Mouse (Mus musculus): ENCODE measurements around the gene Olfr684. TPM values are rescaled to one million over a fixed set of nuclear protein-coding genes. Genes with fewer than 3 reads are reported as not detected.

Olfr684 gene
- not detected for total RNA-seq (2021)
- long read RNA-seq, experiment 1 = 0 reads
- long read RNA-seq, experiment 2 = 0 reads

DNA sequence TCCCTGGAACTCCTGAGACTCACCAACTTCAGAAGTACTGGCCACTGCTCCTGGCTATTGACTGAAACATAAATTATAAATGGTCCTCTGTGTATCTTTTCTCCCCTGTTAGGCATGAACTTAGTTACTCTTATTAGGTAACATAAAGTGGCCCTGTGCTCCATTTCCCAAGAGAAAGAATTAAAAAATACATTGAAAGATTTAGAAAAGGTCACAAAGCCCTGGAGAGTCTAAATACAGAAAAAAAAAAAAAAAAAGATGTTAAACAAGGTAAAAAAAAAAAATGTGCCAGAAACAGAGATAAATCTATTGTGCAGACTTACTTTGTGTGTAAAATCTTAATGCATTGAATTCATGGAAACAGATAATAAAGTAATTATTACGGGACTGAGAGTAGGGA is at the start of gene Olfr684:
TSS of gene Olfr684 (minus strand) at position 101 of the 400 bp plus-strand sequence.
- no peak for TF ChIP-seq CTCF (IDR thresholded peaks at IDR 0.05)
- Histone ChIP-seq H3K27ac (no peak within 1 kb of the TSS), H3K4me3 (no peak within 1 kb of the TSS)
- no peak for DNase-seq
- intact Hi-C loops (cut with DNase I) = no loop called here

DNA sequence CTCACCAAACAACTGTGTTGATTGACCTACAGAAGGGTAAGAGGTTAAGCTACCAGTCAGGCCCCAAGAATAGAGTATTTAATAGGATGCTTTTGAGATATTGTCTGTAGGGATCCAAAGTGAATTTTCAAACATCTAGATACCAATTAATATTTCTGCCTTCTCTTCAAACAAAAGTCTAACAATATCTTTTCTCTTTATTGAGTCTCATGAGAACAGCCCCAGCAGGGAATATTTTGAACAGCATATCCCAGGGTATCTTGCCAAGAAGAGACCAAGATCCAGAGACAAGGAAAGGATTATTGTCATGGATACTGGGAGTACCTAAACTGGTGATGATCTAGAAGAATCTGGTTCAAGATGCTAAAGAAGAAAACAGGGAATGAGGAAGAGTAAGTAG is 43.9 kb upstream of the Olfr684 start, which contains the start of gene Olfr686:
TSS of gene Olfr686 (minus strand) at position 101 of the 400 bp plus-strand sequence.
- no peak for TF ChIP-seq CTCF (IDR thresholded peaks at IDR 0.05)
- no peak for DNase-seq
- Histone ChIP-seq H3K27ac (no peak within 1 kb of the TSS), H3K4me3 (no peak within 1 kb of the TSS)
- intact Hi-C loops (cut with DNase I) = no loop called here

DNA sequence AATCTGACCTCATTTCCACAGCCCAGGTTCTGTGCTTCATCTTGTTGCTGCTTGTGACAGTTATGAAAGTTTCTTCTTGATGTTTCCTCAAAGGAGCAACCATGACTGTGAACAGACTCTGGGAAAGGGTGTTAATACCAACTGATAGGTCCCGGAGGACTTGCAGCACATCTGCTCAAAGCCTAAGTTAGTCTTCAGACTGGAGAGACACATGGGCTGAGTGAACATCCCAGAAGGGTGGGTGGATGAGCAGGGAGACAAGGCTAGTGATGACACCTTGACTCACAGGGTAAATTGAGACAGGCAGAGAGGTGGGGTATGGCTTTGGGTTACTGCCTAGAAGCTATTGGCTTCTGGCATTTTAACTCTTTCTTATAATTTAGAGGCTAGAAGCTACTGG is 22.5 kb upstream of the Olfr684 start, which contains the start of gene Olfr685:
TSS of gene Olfr685 (minus strand) at position 101 of the 400 bp plus-strand sequence.
- intact Hi-C loops (cut with DNase I) = no loop called here
- no peak for DNase-seq
- no peak within 1 kb of the TSS for H3K27ac ChIP-seq

DNA sequence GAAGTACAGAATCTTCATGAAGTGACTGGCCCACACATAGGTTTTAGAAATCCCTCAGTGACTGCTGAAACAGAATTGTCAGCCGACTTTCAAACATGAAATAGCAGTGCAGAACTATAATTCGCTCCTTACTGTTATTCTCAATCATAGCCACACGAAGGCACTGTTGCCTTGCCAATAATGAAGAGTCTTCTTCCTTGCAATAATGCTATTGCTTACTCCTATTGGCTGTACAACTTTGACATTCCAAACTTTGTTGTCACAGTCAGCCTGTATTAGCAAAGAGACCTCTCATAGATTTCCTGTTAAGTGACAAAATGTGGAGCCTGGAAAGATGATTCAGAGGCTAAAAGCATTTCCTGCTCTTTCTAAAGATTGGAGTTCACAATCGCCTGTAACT is 7.3 kb upstream of the Olfr684 start:
- no peak for DNase-seq
- H3K4me3 ChIP-seq = no peak overlapping the region
- TF ChIP-seq CTCF (IDR thresholded peaks at IDR 0.05) = peak; percentile 52
- intact Hi-C loops (cut with DNase I) = no loop called here
- no peak overlapping the region for H3K27ac ChIP-seq

More for the DNA sequence above, 22.5 kb upstream of the Olfr684 start, which contains the start of gene Olfr685:
- no peak for TF ChIP-seq CTCF (IDR thresholded peaks at IDR 0.05)
- no peak within 1 kb of the TSS for H3K4me3 ChIP-seq

DNA sequence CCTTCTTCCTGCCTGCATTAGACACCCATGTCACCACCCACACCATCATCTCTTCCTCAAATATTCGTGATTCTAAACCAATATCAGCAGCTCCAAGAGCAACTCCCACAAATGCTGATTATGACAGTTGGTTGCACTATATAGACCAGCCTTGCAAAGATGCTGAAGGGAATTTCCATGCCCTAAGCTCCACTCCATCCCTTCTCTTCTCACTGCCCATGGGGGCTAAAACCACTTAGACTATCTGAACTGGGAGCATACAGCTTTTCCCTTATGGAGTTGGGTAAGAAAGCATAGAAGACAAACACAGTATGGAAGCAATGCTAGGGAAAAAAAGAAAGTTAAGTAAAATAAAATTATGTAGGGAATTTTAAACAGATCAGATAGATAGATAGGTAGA is 16.5 kb downstream of the Olfr684 start, which contains the start of gene Olfr683:
TSS of gene Olfr683 (minus strand) at position 101 of the 400 bp plus-strand sequence.
- TF ChIP-seq CTCF (IDR thresholded peaks at IDR 0.05) = no peak
- DNase-seq = no peak
- Histone ChIP-seq H3K27ac (no peak within 1 kb of the TSS), H3K4me3 (no peak within 1 kb of the TSS)
- intact Hi-C loops (cut with DNase I) = no loop called here

DNA sequence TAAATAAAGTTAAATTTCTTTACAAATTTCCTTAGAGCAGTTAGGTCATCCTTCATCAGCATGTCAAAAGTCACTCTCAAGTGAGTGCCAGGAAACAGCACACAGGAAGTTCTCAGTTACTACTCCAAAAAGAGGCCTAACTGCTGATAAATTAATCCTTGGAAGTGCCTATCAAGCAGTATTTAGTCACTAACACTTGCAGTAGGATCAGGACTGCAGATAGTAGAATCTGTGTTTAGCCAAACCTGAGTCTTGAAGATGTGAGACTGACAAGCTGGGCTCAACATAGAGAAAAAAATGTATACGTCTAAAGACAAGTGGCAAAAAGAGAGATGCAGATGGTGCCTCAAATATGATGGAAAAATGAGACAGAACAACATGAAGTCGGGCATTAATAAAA is 22.2 kb downstream of the Olfr684 start:
- no peak for DNase-seq
- H3K27ac ChIP-seq = no peak overlapping the region
- TF ChIP-seq CTCF (IDR thresholded peaks at IDR 0.05) = no peak
- H3K4me3 ChIP-seq = no peak overlapping the region
- intact Hi-C loops (cut with DNase I) = no loop called here

DNA sequence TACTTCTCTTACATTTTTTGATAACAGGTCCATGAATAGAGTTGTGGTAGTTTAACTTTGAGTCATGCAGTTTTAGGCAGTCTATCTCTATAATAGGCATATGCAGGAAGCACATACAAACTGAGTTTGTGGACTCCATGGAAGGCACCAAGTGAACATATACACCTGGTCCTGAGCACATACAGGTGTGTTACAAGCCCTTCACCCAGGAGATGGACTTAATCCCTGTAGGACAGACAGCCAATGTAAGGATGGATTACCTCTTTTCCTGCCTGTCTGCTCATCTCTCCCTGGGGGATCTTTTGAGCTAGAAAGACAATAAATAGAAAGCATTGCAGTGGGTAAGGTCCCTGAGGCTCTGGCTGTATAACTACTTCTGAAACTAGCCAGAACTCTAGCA is 46.9 kb downstream of the Olfr684 start, which contains the start of gene Olfr681:
TSS of gene Olfr681 (plus strand) at position 301 of the 400 bp plus-strand sequence.
- no peak for TF ChIP-seq CTCF (IDR thresholded peaks at IDR 0.05)
- no peak for DNase-seq
- Histone ChIP-seq H3K27ac (no peak within 1 kb of the TSS), H3K4me3 (no peak within 1 kb of the TSS)
- intact Hi-C loops (cut with DNase I) = no loop called here

Other genes starting within 250 kb of the Olfr684 start
- not detected for gene Olfr667, start 242.2 kb downstream of the Olfr684 start, total RNA-seq (2021)
- gene Olfr668, start 235.6 kb downstream of the Olfr684 start, total RNA-seq (2021) = not detected
- not detected for gene Olfr669, start 229.4 kb downstream of the Olfr684 start, total RNA-seq (2021)
- gene Olfr670, start 201.0 kb downstream of the Olfr684 start, total RNA-seq (2021) = not detected
- gene Olfr671, start 184.5 kb downstream of the Olfr684 start, total RNA-seq (2021) = not detected
- not detected for gene Olfr672, start 161.6 kb downstream of the Olfr684 start, total RNA-seq (2021)
- not detected for gene Olfr675, start 135.2 kb downstream of the Olfr684 start, total RNA-seq (2021)
- not detected for gene Olfr676, start 131.0 kb downstream of the Olfr684 start, total RNA-seq (2021)
- gene Olfr677, start 112.3 kb downstream of the Olfr684 start, total RNA-seq (2021) = not detected
- gene Olfr678, start 99.2 kb downstream of the Olfr684 start, total RNA-seq (2021) = not detected
- gene Olfr679, start 82.4 kb downstream of the Olfr684 start, total RNA-seq (2021) = not detected
- not detected for gene Olfr680-ps1, start 70.8 kb downstream of the Olfr684 start, total RNA-seq (2021)
- not detected for gene Olfr681, start 46.8 kb downstream of the Olfr684 start, total RNA-seq (2021)
- gene Olfr683, start 16.6 kb downstream of the Olfr684 start, total RNA-seq (2021) = not detected
- gene Olfr685, start 22.4 kb upstream of the Olfr684 start, total RNA-seq (2021) = not detected
- not detected for gene Olfr686, start 43.8 kb upstream of the Olfr684 start, total RNA-seq (2021)
- not detected for gene Olfr688, start 124.4 kb upstream of the Olfr684 start, total RNA-seq (2021)
- not detected for gene Olfr689, start 147.5 kb upstream of the Olfr684 start, total RNA-seq (2021)
- not detected for gene Olfr690, start 170.5 kb upstream of the Olfr684 start, total RNA-seq (2021)
- not detected for gene Olfr691, start 178.6 kb upstream of the Olfr684 start, total RNA-seq (2021)
- not detected for gene Olfr692, start 204.6 kb upstream of the Olfr684 start, total RNA-seq (2021)
- gene Gm5901, start 211.4 kb upstream of the Olfr684 start, total RNA-seq (2021) = not detected
- gene Fam160a2, start 236.4 kb upstream of the Olfr684 start, total RNA-seq (2021) = 10 to 100 TPM in 1 of 2 experiments, 1 to 10 TPM in 1; 9.8 to 10.8 TPM
- gene Cnga4, start 240.9 kb upstream of the Olfr684 start, total RNA-seq (2021) = not detected